30 mouse cellular contexts compared by ENCODE assay signal in genomic region chr19:53696079-53696478, GRCm38 (mm10). TPM values are rescaled to one million over a fixed set of nuclear protein-coding genes. Genes with fewer than 3 reads are reported as not detected.
DNase-seq lines count a peak whose midpoint lies in the region; ATAC-seq and TF ChIP-seq lines count a peak whose summit lies in the region.
"Had no signal": no experiment of that assay in that cellular context is flagged by ENCODE, and none has a peak within 500 bp of the region (broad histone marks: within the 10 kb centered on the region; RNA-seq: fewer than 3 reads in every experiment).

No protein-coding gene starts in this region.

- no peak overlapping the region for H3K9ac ChIP-seq in heart, embryonic 12.5 days
- H3K9ac ChIP-seq in hindbrain, postnatal 0 days (replicated peaks; ENCODE audit: low read length): no peak overlapping the region
- H3K9ac ChIP-seq in hindbrain, embryonic 13.5 days: no peak overlapping the region
- H3K9ac ChIP-seq in heart, embryonic 16.5 days (ENCODE audit: low read length): no peak overlapping the region
- H3K9ac ChIP-seq: limb, embryonic 15.5 days; liver, embryonic 13.5 days; lung, embryonic 15.5 days had no signal

- H3K4me3 ChIP-seq in gastrocnemius, adult 2 months: no peak overlapping the region
- H3K4me3 ChIP-seq in heart, embryonic 12.5 days: no peak overlapping the region
- H3K4me3 ChIP-seq in hindbrain, postnatal 0 days (ENCODE audit: low read length): no peak overlapping the region
- no peak overlapping the region for H3K4me3 ChIP-seq in hindbrain, embryonic 13.5 days
- H3K4me3 ChIP-seq in heart, embryonic 16.5 days (ENCODE audit: low read length): no peak overlapping the region
- H3K4me3 ChIP-seq: hindbrain, embryonic 10.5 days; limb, embryonic 10.5 days; limb, embryonic 15.5 days; liver, embryonic 13.5 days; lung, embryonic 15.5 days had no signal

- TF ChIP-seq CTCF in gastrocnemius, adult 2 months (IDR thresholded peaks at IDR 0.05): no peak
- no peak for TF ChIP-seq CTCF in hindbrain, postnatal 0 days (IDR thresholded peaks at IDR 0.05; ENCODE audit: low read depth)

- WGBS in heart, embryonic 12.5 days: 60% methylated on average over 6 of the region's 6 CpGs
- 70% methylated on average over 6 of the region's 6 CpGs for WGBS in hindbrain, postnatal 0 days
- WGBS in hindbrain, embryonic 13.5 days: 59% methylated on average over 6 of the region's 6 CpGs
- WGBS in heart, embryonic 16.5 days: 55% methylated on average over 6 of the region's 6 CpGs

- intact Hi-C loops in gastrocnemius, adult 2 months (cut with DNase I): no loop called here

- no peak overlapping the region for H3K4me2 ChIP-seq in heart, embryonic 12.5 days
- no peak overlapping the region for H3K4me2 ChIP-seq in hindbrain, postnatal 0 days (ENCODE audit: low read depth, low read length)
- no peak overlapping the region for H3K4me2 ChIP-seq in hindbrain, embryonic 13.5 days
- no peak overlapping the region for H3K4me2 ChIP-seq in heart, embryonic 16.5 days (ENCODE audit: low read depth, low read length)
- H3K4me2 ChIP-seq: limb, embryonic 15.5 days; liver, embryonic 13.5 days; lung, embryonic 15.5 days; midbrain, embryonic 11.5 days had no signal

- H3K4me1 ChIP-seq in heart, embryonic 12.5 days (replicated peaks): peaks cover 60% of the 10 kb centered on the region
- no peaks in the 10 kb centered on the region for H3K4me1 ChIP-seq in hindbrain, postnatal 0 days (ENCODE audit: insufficient read depth, low read length)
- peaks cover 26% of the 10 kb centered on the region for H3K4me1 ChIP-seq in hindbrain, embryonic 13.5 days (replicated peaks)
- peaks cover 34% of the 10 kb centered on the region for H3K4me1 ChIP-seq in heart, embryonic 16.5 days (ENCODE audit: control insufficient read depth, insufficient read depth, low read length)
- H3K4me1 ChIP-seq: liver, embryonic 13.5 days; lung, embryonic 15.5 days had no signal

- ATAC-seq in heart, embryonic 12.5 days (ENCODE audit: insufficient number of reproducible peaks, low FRiP score): no peak
- peak; percentile 55; the same call in 1 of the 2 replicates for ATAC-seq in hindbrain, postnatal 0 days
- no peak for ATAC-seq in hindbrain, embryonic 13.5 days (ENCODE audit: low FRiP score)
- ATAC-seq in heart, embryonic 16.5 days (replicated peaks; ENCODE audit: extremely low read depth, insufficient read depth, low FRiP score): no peak
- ATAC-seq: activated CD4-positive, CD25-positive, alpha-beta regulatory T cell, adult 4 months; forebrain, embryonic 14.5 days; intestine, postnatal 0 days; midbrain, embryonic 16.5 days had no signal

- peak overlapping the region; percentile 92 for H3K27ac ChIP-seq in gastrocnemius, adult 2 months
- peak overlapping the region; percentile 94 for H3K27ac ChIP-seq in heart, embryonic 12.5 days (ENCODE audit: poor library complexity, severe bottlenecking)
- no peak overlapping the region for H3K27ac ChIP-seq in hindbrain, postnatal 0 days
- H3K27ac ChIP-seq in hindbrain, embryonic 13.5 days: no peak overlapping the region
- H3K27ac ChIP-seq in heart, embryonic 16.5 days (ENCODE audit: low read length): peak overlapping the region; percentile 92
- H3K27ac ChIP-seq: hindbrain, embryonic 10.5 days; limb, embryonic 10.5 days; limb, embryonic 15.5 days; liver, embryonic 13.5 days; lung, embryonic 15.5 days had no signal

- no peaks in the 10 kb centered on the region; the same call in 1 of the 2 replicates for H3K36me3 ChIP-seq in heart, embryonic 12.5 days
- no peaks in the 10 kb centered on the region for H3K36me3 ChIP-seq in hindbrain, postnatal 0 days (ENCODE audit: insufficient read depth, low read length)
- no peaks in the 10 kb centered on the region for H3K36me3 ChIP-seq in hindbrain, embryonic 13.5 days
- no peaks in the 10 kb centered on the region for H3K36me3 ChIP-seq in heart, embryonic 16.5 days (ENCODE audit: control insufficient read depth, insufficient read depth)
- H3K36me3 ChIP-seq: hindbrain, embryonic 10.5 days; limb, embryonic 10.5 days; limb, embryonic 15.5 days; liver, embryonic 13.5 days; lung, embryonic 15.5 days had no signal

- no peaks in the 10 kb centered on the region for H3K9me3 ChIP-seq in heart, embryonic 12.5 days (replicated peaks)
- no peaks in the 10 kb centered on the region for H3K9me3 ChIP-seq in hindbrain, postnatal 0 days (ENCODE audit: low read length)
- no peaks in the 10 kb centered on the region for H3K9me3 ChIP-seq in hindbrain, embryonic 13.5 days
- H3K9me3 ChIP-seq in heart, embryonic 16.5 days (replicated peaks; ENCODE audit: control insufficient read depth, low read length): no peaks in the 10 kb centered on the region
- H3K9me3 ChIP-seq: hindbrain, embryonic 10.5 days; limb, embryonic 10.5 days; limb, embryonic 15.5 days; liver, embryonic 13.5 days; lung, embryonic 15.5 days had no signal

- H3K27me3 ChIP-seq in heart, embryonic 12.5 days (replicated peaks): no peaks in the 10 kb centered on the region
- no peaks in the 10 kb centered on the region for H3K27me3 ChIP-seq in hindbrain, postnatal 0 days (ENCODE audit: insufficient read depth, low read length)
- H3K27me3 ChIP-seq in hindbrain, embryonic 13.5 days: 0 out of 2 replicates have a peak, but pooled peaks cover 5% of the 10 kb centered on the region
- H3K27me3 ChIP-seq in heart, embryonic 16.5 days (ENCODE audit: control insufficient read depth, insufficient read depth, low read length): no peaks in the 10 kb centered on the region
- H3K27me3 ChIP-seq: limb, embryonic 15.5 days; liver, embryonic 13.5 days had no signal

- no peak for DNase-seq in gastrocnemius, adult 2 months
- DNase-seq in gastrocnemius, postnatal 10 days: no peak
- DNase-seq in heart, adult 18-20 months: no peak
- peak; percentile 31 for DNase-seq in hindbrain, postnatal 0 days (ENCODE audit: low spot score)
- DNase-seq in cerebellum, postnatal 4 days (ENCODE audit: low spot score in 2 of 2): no peak
- DNase-seq: adrenal gland, adult 2 months; adrenal gland, postnatal 36 days; cerebellum, adult 2 months; cerebellum, postnatal 14 days; gastrocnemius, postnatal 36 days; kidney, adult 9 months; kidney, postnatal 10 days; layer of hippocampus, postnatal 36 days; liver, embryonic 13.5 days; lung, postnatal 36 days; spleen, adult 18-20 months; thymus, postnatal 14 days had no signal

RNA-seq across cellular contexts. Expression of gene Rbm20, which starts 19.0 kb away (rescaled TPM):
- total RNA-seq in gastrocnemius, adult 2 months (2021): 10 to 100 TPM; 72.6 to 73.2 TPM
- total RNA-seq in gastrocnemius, postnatal 10 days (2021): 10 to 100 TPM; 74.3 to 77.4 TPM
- polyA plus RNA-seq in heart, embryonic 12.5 days (2016; fragmentation: Nextera tagmentation; extraction: Ambion mirVana): 51.8 and 54.0 TPM in 2 replicates
- 100 to 1,000 TPM; 175 to 184 TPM for total RNA-seq in heart, adult 18-20 months (2021)
- total RNA-seq in hindbrain, postnatal 0 days (2014; rRNA removed): 0.93 and 1.9 TPM in 2 replicates
- polyA plus RNA-seq in hindbrain, postnatal 0 days (2015; fragmentation: Nextera tagmentation; extraction: Ambion mirVana): 0.76 and 0.86 TPM in 2 replicates
- polyA plus RNA-seq in hindbrain, embryonic 13.5 days (2015; fragmentation: Nextera tagmentation; extraction: Ambion mirVana): 0.51 and 0.70 TPM in 2 replicates
- polyA plus RNA-seq in heart, embryonic 16.5 days (2015; fragmentation: Nextera tagmentation; extraction: Ambion mirVana): 48.1 and 50.7 TPM in 2 replicates
- total RNA-seq: neutrophil, adult 5-6 weeks had no signal

Comparison
In these comparisons a context has a peak if more than half of its experiments do, and no peak if none do; other contexts are left out.
1. H3K27ac ChIP-seq: peak in gastrocnemius, adult 2 months (single experiment), heart, embryonic 12.5 days (single experiment) and heart, embryonic 16.5 days (single experiment); none in hindbrain, postnatal 0 days (single experiment) and hindbrain, embryonic 13.5 days (single experiment).
2. RNA of gene Rbm20, which starts 19.0 kb away (total RNA-seq): 175 to 184 TPM in heart, adult 18-20 months, 74.3 to 77.4 TPM in gastrocnemius, postnatal 10 days and 72.6 to 73.2 TPM in gastrocnemius, adult 2 months; 0.93 to 1.9 TPM in hindbrain, postnatal 0 days; every median in the first group is over 10 times any median in the second.